Mouse (Mus musculus) MEL (cell line): Measurements from ENCODE around the gene Itpk1. TPM values are rescaled to one million over a fixed set of nuclear protein-coding genes. Genes with fewer than 3 reads are reported as not detected.

Experiments used
- DNase-seq: peaks from one replicate; pipeline ENCODE4 v3.0.0; 2011; ENCODE audit warnings: low read depth, low spot score
- H3K27ac ChIP-seq: 2 replicates; pipeline ENCODE4 v1.5.1; 2012; ENCODE audit warnings: low read depth, mild to moderate bottlenecking, control low read depth, low read length, moderate library complexity; ENCODE audit not compliant: control insufficient read depth
- H3K27me3 ChIP-seq, 2 experiments: fragments of 150-350 bp in 1 of 2; sonication (generic) in 1 of 2; 2 replicates each; pipeline ENCODE4 v1.6.1; 2012; ENCODE audit warnings: low read length in 2 of 2, mild to moderate bottlenecking in 2 of 2, improper control_type of control experiment in 1 of 2, moderate library complexity in 1 of 2; ENCODE audit not compliant: insufficient read depth in 2 of 2, control insufficient read depth in 1 of 2
- H3K36me3 ChIP-seq, 2 experiments: 2 replicates each; pipeline ENCODE4 v1.6.1; 2012 to 2014; ENCODE audit warnings: low read length in 2 of 2, improper control_type of control experiment in 1 of 2, inconsistent platforms in 1 of 2, mild to moderate bottlenecking in 1 of 2; ENCODE audit not compliant: insufficient read depth in 2 of 2, control insufficient read depth in 1 of 2
- H3K4me1 ChIP-seq, 2 experiments: fragments of 150-350 bp in 1 of 2; sonication (generic) in 1 of 2; 2 replicates each; pipeline ENCODE4 v1.6.1; 2012; ENCODE audit warnings: low read length in 2 of 2, improper control_type of control experiment in 1 of 2, mild to moderate bottlenecking in 1 of 2; ENCODE audit not compliant: insufficient read depth in 2 of 2, control insufficient read depth in 1 of 2
- H3K4me3 ChIP-seq, 2 experiments: fragments of 150-350 bp in 1 of 2; sonication (generic) in 1 of 2; 2 replicates each; pipeline ENCODE4 v1.5.1; 2012; ENCODE audit warnings: low read depth in 2 of 2, low read length in 2 of 2, mild to moderate bottlenecking in 2 of 2, moderate library complexity in 2 of 2, control low read depth in 1 of 2, improper control_type of control experiment in 1 of 2; ENCODE audit not compliant: control insufficient read depth in 1 of 2, insufficient read depth in 1 of 2
- H3K79me2 ChIP-seq: 2 replicates; pipeline ENCODE4 v1.6.1; 2012; ENCODE audit warnings: mild to moderate bottlenecking, low read length, moderate library complexity; ENCODE audit not compliant: control insufficient read depth, poor library complexity, insufficient read depth
- H3K9ac ChIP-seq: 2 replicates; pipeline ENCODE4 v1.6.1; 2012; ENCODE audit warnings: low read depth, mild to moderate bottlenecking, control low read depth, low read length, moderate library complexity; ENCODE audit not compliant: control insufficient read depth, poor library complexity, severe bottlenecking
- H3K9me3 ChIP-seq: fragments of 150-350 bp; sonication (generic); replicated peaks from 2 replicates; pipeline ENCODE4 v1.6.1; 2012; ENCODE audit warnings: mild to moderate bottlenecking, low read length, improper control_type of control experiment, moderate library complexity; ENCODE audit not compliant: insufficient read depth
- CHD1 ChIP-seq: IDR thresholded peaks from 2 replicates; pipeline ENCODE4 v1.6.1; 2012; ENCODE audit warnings: low read depth, mild to moderate bottlenecking, inconsistent platforms, low read length, improper control_type of control experiment
- CHD2 ChIP-seq: IDR thresholded peaks from 2 replicates; pipeline ENCODE4 v1.6.1; 2011; ENCODE audit warnings: low read length, improper control_type of control experiment
- CTCF ChIP-seq, 3 experiments: IDR thresholded peaks in 2 of 3; conservative IDR thresholded peaks in 1 of 3; 2 replicates each; pipeline ENCODE4 v1.5.1; 2011 to 2012; ENCODE audit warnings: low read length in 3 of 3, low read depth in 2 of 3, mild to moderate bottlenecking in 2 of 3, improper control_type of control experiment in 1 of 3, inconsistent platforms in 1 of 3, mixed read lengths in 1 of 3, moderate library complexity in 1 of 3; ENCODE audit not compliant: control insufficient read depth in 1 of 3, insufficient read depth in 1 of 3, poor library complexity in 1 of 3, severe bottlenecking in 1 of 3
- ELF1 ChIP-seq: IDR thresholded peaks from 2 replicates; pipeline ENCODE4 v1.6.1; 2014; ENCODE audit warnings: low read depth, mild to moderate bottlenecking, inconsistent platforms, low read length, improper control_type of control experiment, moderate library complexity
- GATA1 ChIP-seq: IDR thresholded peaks from 2 replicates; pipeline ENCODE4 v1.6.1; 2011; ENCODE audit warnings: low read depth, low read length, improper control_type of control experiment
- MAFK ChIP-seq: IDR thresholded peaks from 2 replicates; pipeline ENCODE4 v1.6.1; 2011; ENCODE audit warnings: low read depth, mild to moderate bottlenecking, low read length, improper control_type of control experiment, borderline replicate concordance
- MAX ChIP-seq: IDR thresholded peaks from 2 replicates; pipeline ENCODE4 v1.6.1; 2011; ENCODE audit warnings: low read length, improper control_type of control experiment
- MEF2A ChIP-seq: IDR thresholded peaks from 2 replicates; pipeline ENCODE4 v1.6.1; 2014; ENCODE audit warnings: low read depth, mild to moderate bottlenecking, inconsistent platforms, low read length, improper control_type of control experiment; ENCODE audit not compliant: poor library complexity, insufficient replicate concordance, severe bottlenecking; ENCODE audit errors: extremely low read depth
- MYC ChIP-seq: IDR thresholded peaks from 2 replicates; pipeline ENCODE4 v1.6.1; 2011; ENCODE audit warnings: low read depth, mild to moderate bottlenecking, low read length, improper control_type of control experiment, moderate library complexity
- POLR2AphosphoS2 ChIP-seq: IDR thresholded peaks from 2 replicates; pipeline ENCODE4 v1.6.1; 2011; ENCODE audit warnings: low read length, improper control_type of control experiment
- RAD21 ChIP-seq: IDR thresholded peaks from 2 replicates; pipeline ENCODE4 v1.6.1; 2011; ENCODE audit warnings: mild to moderate bottlenecking, low read depth, low read length, improper control_type of control experiment
- RCOR1 ChIP-seq: IDR thresholded peaks from 2 replicates; pipeline ENCODE4 v1.6.1; 2012; ENCODE audit warnings: low read depth, mild to moderate bottlenecking, inconsistent platforms, low read length, improper control_type of control experiment
- SIN3A ChIP-seq: IDR thresholded peaks from 2 replicates; pipeline ENCODE4 v1.6.1; 2012; ENCODE audit warnings: low read length, improper control_type of control experiment, inconsistent platforms
- SMC3 ChIP-seq: IDR thresholded peaks from 2 replicates; pipeline ENCODE4 v1.6.1; 2011; ENCODE audit warnings: low read depth, low read length, improper control_type of control experiment
- TBP ChIP-seq: IDR thresholded peaks from 2 replicates; pipeline ENCODE4 v1.8.0; 2011; ENCODE audit warnings: low read depth, low read length, improper control_type of control experiment
- TCF12 ChIP-seq: IDR thresholded peaks from 2 replicates; pipeline ENCODE4 v1.6.1; 2014; ENCODE audit warnings: low read depth, mild to moderate bottlenecking, inconsistent platforms, low read length, improper control_type of control experiment, moderate library complexity
- ZC3H11A ChIP-seq: IDR thresholded peaks from 2 replicates; pipeline ENCODE4 v1.6.1; 2012; ENCODE audit warnings: low read depth, mild to moderate bottlenecking, inconsistent platforms, low read length, improper control_type of control experiment
- ZKSCAN1 ChIP-seq: IDR thresholded peaks from 2 replicates; pipeline ENCODE4 v1.6.1; 2012; ENCODE audit warnings: low read depth, mild to moderate bottlenecking, inconsistent platforms, low read length, improper control_type of control experiment, moderate library complexity
- ZMIZ1 ChIP-seq: IDR thresholded peaks from 2 replicates; pipeline ENCODE4 v1.6.1; 2012; ENCODE audit warnings: low read depth, mild to moderate bottlenecking, inconsistent platforms, low read length, improper control_type of control experiment, moderate library complexity
- polyA plus RNA-seq, 2 experiments: library from polyadenylated mRNA; stranded (reverse) in 1 of 2; unstranded in 1 of 2; fragments of >175 nt in 1 of 2; fragments of >200 nt in 1 of 2; gene quantifications; 2 replicates each; pipeline versions ENCODE4 v1.2.1 to v1.2.4; 2012; ENCODE audit warnings: low replicate concordance in 2 of 2, low read depth in 1 of 2; ENCODE audit not compliant: insufficient read length in 2 of 2, insufficient read depth in 1 of 2, missing spikeins in 1 of 2
- total RNA-seq: library from RNA; depleted of rRNA; stranded (reverse); fragments of 300-350 nt; gene quantifications from 2 replicates; pipeline ENCODE4 v1.2.3, GENCODE M21; 2012

Itpk1 gene
- total and polyA plus RNA-seq, 3 experiments, result 12.0 to 25.7 TPM; not detected in 1

DNA sequence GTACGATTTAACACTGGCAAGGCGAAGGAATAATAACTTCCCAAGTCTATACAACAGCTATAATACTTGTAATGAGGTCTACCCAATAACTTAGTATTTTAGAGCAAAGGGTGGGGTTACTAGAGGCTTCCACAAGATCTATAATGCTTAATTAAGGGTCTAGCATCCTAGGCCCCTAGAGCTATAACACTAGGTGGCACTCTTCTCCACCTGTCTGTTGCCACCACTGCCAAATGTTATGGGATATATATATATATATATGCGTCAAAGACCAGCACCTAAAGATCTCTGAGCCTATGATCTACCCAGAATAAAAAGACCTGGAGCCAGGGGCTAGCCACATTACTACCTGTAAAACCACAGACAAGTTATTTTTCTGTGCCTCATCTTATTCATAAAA lies 35.6 kb upstream of the Itpk1 start:
- H3K4me3 ChIP-seq, result no peak overlapping the region
- no peak overlapping the region for H3K27ac ChIP-seq
- TF ChIP-seq MAX (no peak), MAFK (no peak), SIN3A (peak; percentile 35; the same call in 1 of the 2 replicates), ELF1 (no peak), POLR2AphosphoS2 (no peak), RCOR1 (no peak), GATA1 (no peak), TBP (no peak), MEF2A (no peak), ZC3H11A (peak; percentile 79), ZKSCAN1 (no peak), ZMIZ1 (no peak), CHD2 (no peak), RAD21 (peak; percentile 78), CTCF (IDR thresholded peaks at IDR 0.05 in 2 of 3, conservative IDR thresholded peaks at IDR 0.05 in 1 of 3; ENCODE audit: control insufficient read depth in 1 of 3, insufficient read depth in 1 of 3, low read depth in 2 of 3, low read length in 3 of 3, poor library complexity in 1 of 3, severe bottlenecking in 1 of 3) (peak; percentile 49 to 76 (median 55)), SMC3 (peak; percentile 78)
- no peaks in the 10 kb centered on the region for H3K27me3 ChIP-seq
- H3K9ac ChIP-seq, result no peak overlapping the region
- DNase-seq, result peak; percentile 60
- H3K9me3 ChIP-seq, result no peaks in the 10 kb centered on the region
- H3K36me3 ChIP-seq, result peaks cover 0 to 16% of the 10 kb centered on the region in 2 experiments; a peak in 2 of 4 replicates
- H3K4me1 ChIP-seq, result peaks cover 5 to 13% of the 10 kb centered on the region in 2 experiments
- peaks cover 14% of the 10 kb centered on the region for H3K79me2 ChIP-seq

DNA sequence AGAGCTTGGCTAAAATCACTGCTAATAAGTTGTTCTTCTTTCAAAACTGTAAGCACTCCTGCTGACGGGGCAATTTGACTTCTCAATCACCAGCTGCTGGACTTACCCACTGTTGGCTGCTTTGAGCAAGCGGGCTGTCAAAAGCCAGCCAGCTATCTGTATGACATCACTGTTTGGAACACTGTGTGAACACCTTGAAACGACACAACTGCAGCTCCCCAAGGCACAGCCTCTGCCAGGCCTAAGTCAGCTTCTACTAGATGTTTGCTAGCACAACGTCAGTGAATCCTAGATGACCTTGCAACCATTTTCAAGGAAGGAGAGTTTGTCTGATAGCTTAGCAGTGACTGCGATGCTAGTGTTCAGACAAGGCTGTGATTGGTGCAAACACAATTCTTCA lies 34.4 kb upstream of the Itpk1 start:
- no peak overlapping the region for H3K4me3 ChIP-seq
- H3K36me3 ChIP-seq, result peaks cover 0 to 12% of the 10 kb centered on the region in 2 experiments; a peak in 2 of 4 replicates
- no peak for TF ChIP-seq TCF12
- no peak for TF ChIP-seq ELF1
- no peak for TF ChIP-seq MAFK
- TF ChIP-seq RCOR1, result no peak
- no peak for TF ChIP-seq GATA1
- no peak for TF ChIP-seq SIN3A
- TF ChIP-seq RAD21, result no peak
- TF ChIP-seq CHD1, result no peak
- TF ChIP-seq MYC, result no peak
- TF ChIP-seq, all 39 proteins: peak for 0
- peaks cover 10% of the 10 kb centered on the region for H3K79me2 ChIP-seq
- H3K27ac ChIP-seq, result no peak overlapping the region
- peaks cover 2 to 7% of the 10 kb centered on the region in 2 experiments; a peak in 2 of 4 replicates for H3K4me1 ChIP-seq
- DNase-seq, result no peak
- H3K9ac ChIP-seq, result no peak overlapping the region
- no peaks in the 10 kb centered on the region for H3K9me3 ChIP-seq
- H3K27me3 ChIP-seq, result no peaks in the 10 kb centered on the region
